Mouse (Mus musculus): ENCODE data around the gene Slf2. TPM values are rescaled to one million over a fixed set of nuclear protein-coding genes. Genes with fewer than 3 reads are reported as not detected.
A peak's percentile ranks its signal among the peaks of the same experiment; 100 is the strongest.

Gene Slf2
- total and polyA plus RNA-seq, 2 experiments: 7.9 to 15.1 TPM

- Histone ChIP-seq H3K9ac (ENCODE audit: low read depth, low read length) (no peak overlapping the region), H3K27ac (replicated peaks; ENCODE audit: insufficient read depth, low read depth, low read length) (no peak overlapping the region), H3K79me2 (ENCODE audit: control insufficient read depth, insufficient read depth, low read length) (peaks cover 4% of the 10 kb centered on the region; the same call in 1 of the 2 replicates), H3K4me3 (ENCODE audit: insufficient read depth, low read depth, low read length) (no peak overlapping the region), H3K4me1 (ENCODE audit: control insufficient read depth, insufficient read depth, low read length) (peaks cover 2% of the 10 kb centered on the region; the same call in 1 of the 2 replicates), H3K27me3 (ENCODE audit: control insufficient read depth, insufficient read depth, low read length) (no peaks in the 10 kb centered on the region), H3K36me3 (ENCODE audit: control insufficient read depth, insufficient read depth, low read length) (no peaks in the 10 kb centered on the region)
- no peak for DNase-seq (ENCODE audit: extremely low read depth, low read depth, low spot score)
- TF ChIP-seq POLR2A (IDR thresholded peaks at IDR 0.05; ENCODE audit: extremely low read depth, insufficient read depth, low read length): no peak
- TF ChIP-seq CTCF (IDR thresholded peaks at IDR 0.05; ENCODE audit: low read depth, low read length): no peak
- 53% methylated on average over 1 of the region's 1 CpGs for WGBS
Measured at GRCm38 (mm10) chr19:44927250-44927649, 3.7 kb upstream of the Slf2 start.

DNA sequence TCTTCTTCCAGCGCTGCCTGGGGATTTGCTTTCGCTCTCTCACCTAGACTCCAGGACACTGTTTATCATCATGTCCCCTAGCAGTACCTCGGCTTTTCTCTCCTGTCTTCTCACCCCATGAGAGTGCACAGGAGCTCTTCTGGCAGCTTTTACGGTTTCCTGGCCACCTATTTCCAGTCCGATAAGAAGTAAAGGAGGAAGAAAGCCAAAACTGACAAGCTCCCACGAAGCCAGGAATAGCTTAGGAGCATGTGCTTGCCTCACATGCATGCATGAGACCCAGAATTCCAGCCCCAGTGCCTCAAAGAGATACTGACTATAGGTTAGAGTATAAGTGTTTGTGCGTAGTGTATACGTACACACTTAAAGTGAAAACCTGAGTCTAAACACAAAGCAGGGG is 2.8 kb upstream of the Slf2 start:
- no peak overlapping the region for H3K27ac ChIP-seq (replicated peaks; ENCODE audit: insufficient read depth, low read depth, low read length)
- no peaks in the 10 kb centered on the region for H3K27me3 ChIP-seq (ENCODE audit: control insufficient read depth, insufficient read depth, low read length)
- no peak overlapping the region for H3K9ac ChIP-seq (ENCODE audit: low read depth, low read length)
- no peak for DNase-seq (ENCODE audit: extremely low read depth, low read depth, low spot score)
- no peaks in the 10 kb centered on the region for H3K36me3 ChIP-seq (ENCODE audit: control insufficient read depth, insufficient read depth, low read length)
- peaks cover 2% of the 10 kb centered on the region; the same call in 1 of the 2 replicates for H3K4me1 ChIP-seq (ENCODE audit: control insufficient read depth, insufficient read depth, low read length)
- H3K4me3 ChIP-seq (ENCODE audit: insufficient read depth, low read depth, low read length): no peak overlapping the region
- WGBS: 67% methylated on average over 8 of the region's 8 CpGs
- no peak for TF ChIP-seq POLR2A (IDR thresholded peaks at IDR 0.05; ENCODE audit: extremely low read depth, insufficient read depth, low read length)
- TF ChIP-seq CTCF (IDR thresholded peaks at IDR 0.05; ENCODE audit: low read depth, low read length): no peak
- H3K79me2 ChIP-seq (ENCODE audit: control insufficient read depth, insufficient read depth, low read length): peaks cover 4% of the 10 kb centered on the region; the same call in 1 of the 2 replicates

DNA sequence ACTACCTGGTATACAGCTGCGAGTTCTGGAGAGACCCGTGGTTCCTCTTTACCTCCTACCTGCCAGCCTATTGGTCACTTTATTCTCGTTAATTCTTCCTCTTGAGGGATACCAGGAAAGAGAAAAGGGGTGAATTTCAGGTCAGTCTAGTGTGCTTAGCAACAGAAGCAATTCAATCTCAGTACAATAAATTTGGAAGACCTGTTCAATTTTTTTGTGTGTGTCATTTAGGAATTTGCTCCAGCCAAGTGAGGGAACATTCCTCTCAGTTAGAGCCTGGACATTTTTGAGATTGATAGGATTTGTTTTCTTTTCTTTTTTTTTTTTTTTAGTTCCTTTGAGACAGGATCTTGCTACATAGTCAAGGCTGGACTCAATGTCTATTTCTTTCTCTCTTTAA is 1.7 kb upstream of the Slf2 start:
- TF ChIP-seq CTCF (IDR thresholded peaks at IDR 0.05; ENCODE audit: low read depth, low read length) (no peak), POLR2A (IDR thresholded peaks at IDR 0.05; ENCODE audit: extremely low read depth, insufficient read depth, low read length) (no peak)
- no peaks in the 10 kb centered on the region for H3K27me3 ChIP-seq (ENCODE audit: control insufficient read depth, insufficient read depth, low read length)
- H3K36me3 ChIP-seq (ENCODE audit: control insufficient read depth, insufficient read depth, low read length): no peaks in the 10 kb centered on the region; the same call in 1 of the 2 replicates
- peaks cover 4% of the 10 kb centered on the region; the same call in 1 of the 2 replicates for H3K79me2 ChIP-seq (ENCODE audit: control insufficient read depth, insufficient read depth, low read length)
- H3K4me1 ChIP-seq (ENCODE audit: control insufficient read depth, insufficient read depth, low read length): peaks cover 4% of the 10 kb centered on the region; the same call in 1 of the 2 replicates
- 67% methylated on average over 3 of the region's 3 CpGs for WGBS
- H3K27ac ChIP-seq (replicated peaks; ENCODE audit: insufficient read depth, low read depth, low read length): no peak overlapping the region
- H3K4me3 ChIP-seq (ENCODE audit: insufficient read depth, low read depth, low read length): no peak overlapping the region
- no peak for DNase-seq (ENCODE audit: extremely low read depth, low read depth, low spot score)
- no peak overlapping the region for H3K9ac ChIP-seq (ENCODE audit: low read depth, low read length)

- H3K9ac ChIP-seq (ENCODE audit: low read depth, low read length): no peak overlapping the region
- WGBS: 71% methylated on average over 10 of the region's 10 CpGs
- peaks cover 4% of the 10 kb centered on the region; the same call in 1 of the 2 replicates for H3K4me1 ChIP-seq (ENCODE audit: control insufficient read depth, insufficient read depth, low read length)
- no peak for DNase-seq (ENCODE audit: extremely low read depth, low read depth, low spot score)
- no peak overlapping the region for H3K4me3 ChIP-seq (ENCODE audit: insufficient read depth, low read depth, low read length)
- TF ChIP-seq CTCF (IDR thresholded peaks at IDR 0.05; ENCODE audit: low read depth, low read length) (no peak), POLR2A (IDR thresholded peaks at IDR 0.05; ENCODE audit: extremely low read depth, insufficient read depth, low read length) (no peak)
- H3K36me3 ChIP-seq (ENCODE audit: control insufficient read depth, insufficient read depth, low read length): no peaks in the 10 kb centered on the region; the same call in 1 of the 2 replicates
- peaks cover 4% of the 10 kb centered on the region; the same call in 1 of the 2 replicates for H3K79me2 ChIP-seq (ENCODE audit: control insufficient read depth, insufficient read depth, low read length)
- H3K27ac ChIP-seq (replicated peaks; ENCODE audit: insufficient read depth, low read depth, low read length): peak overlapping the region; percentile 31; the same call in 1 of the 2 replicates
- H3K27me3 ChIP-seq (ENCODE audit: control insufficient read depth, insufficient read depth, low read length): no peaks in the 10 kb centered on the region
Measured at GRCm38 (mm10) chr19:44929663-44930062, 1.3 kb upstream of the Slf2 start.

- 45% methylated on average over 2 of the region's 2 CpGs for WGBS
- Histone ChIP-seq H3K36me3 (ENCODE audit: control insufficient read depth, insufficient read depth, low read length) (peaks cover 2% of the 10 kb centered on the region), H3K4me3 (ENCODE audit: insufficient read depth, low read depth, low read length) (no peak overlapping the region), H3K27me3 (ENCODE audit: control insufficient read depth, insufficient read depth, low read length) (no peaks in the 10 kb centered on the region), H3K9ac (ENCODE audit: low read depth, low read length) (no peak overlapping the region), H3K4me1 (ENCODE audit: control insufficient read depth, insufficient read depth, low read length) (peaks cover 4% of the 10 kb centered on the region; the same call in 1 of the 2 replicates), H3K27ac (replicated peaks; ENCODE audit: insufficient read depth, low read depth, low read length) (peak overlapping the region; percentile 71; the same call in 1 of the 2 replicates), H3K79me2 (ENCODE audit: control insufficient read depth, insufficient read depth, low read length) (peaks cover 4% of the 10 kb centered on the region; the same call in 1 of the 2 replicates)
- DNase-seq (ENCODE audit: extremely low read depth, low read depth, low spot score): no peak
- TF ChIP-seq POLR2A (IDR thresholded peaks at IDR 0.05; ENCODE audit: extremely low read depth, insufficient read depth, low read length) (no peak), CTCF (IDR thresholded peaks at IDR 0.05; ENCODE audit: low read depth, low read length) (no peak)
Measured at GRCm38 (mm10) chr19:44930122-44930521, 829 bp upstream of the Slf2 start.

DNA sequence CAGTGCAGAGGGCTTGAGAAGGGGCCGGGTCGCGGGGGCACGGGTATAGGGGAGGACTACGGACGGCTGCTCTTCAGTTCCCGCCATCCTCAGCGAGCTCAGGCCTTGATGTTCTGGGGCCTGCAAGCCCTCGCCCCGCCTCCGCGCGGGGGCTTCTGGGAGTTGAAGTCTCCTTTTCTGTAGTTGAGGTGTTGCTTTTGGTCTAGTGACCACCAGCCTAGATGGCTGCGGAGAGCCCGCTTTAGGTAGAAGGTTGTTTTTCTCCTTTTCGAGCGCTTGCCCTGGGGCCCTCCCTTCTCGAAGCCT is 456 bp downstream of the Slf2 start:
- under 1% methylated on average over 18 of the region's 18 CpGs for WGBS
- peaks cover 4% of the 10 kb centered on the region; the same call in 1 of the 2 replicates for H3K79me2 ChIP-seq (ENCODE audit: control insufficient read depth, insufficient read depth, low read length)
- H3K4me1 ChIP-seq (ENCODE audit: control insufficient read depth, insufficient read depth, low read length): peaks cover 4% of the 10 kb centered on the region; the same call in 1 of the 2 replicates
- H3K27ac ChIP-seq (replicated peaks; ENCODE audit: insufficient read depth, low read depth, low read length): peak overlapping the region; percentile 52
- H3K27me3 ChIP-seq (ENCODE audit: control insufficient read depth, insufficient read depth, low read length): no peaks in the 10 kb centered on the region
- peak overlapping the region; percentile 86 for H3K4me3 ChIP-seq (ENCODE audit: insufficient read depth, low read depth, low read length)
- DNase-seq (ENCODE audit: extremely low read depth, low read depth, low spot score): peak; percentile 66
- H3K36me3 ChIP-seq (ENCODE audit: control insufficient read depth, insufficient read depth, low read length): peaks cover 9% of the 10 kb centered on the region
- TF ChIP-seq POLR2A (IDR thresholded peaks at IDR 0.05; ENCODE audit: extremely low read depth, insufficient read depth, low read length) (no peak), CTCF (IDR thresholded peaks at IDR 0.05; ENCODE audit: low read depth, low read length) (no peak)
- H3K9ac ChIP-seq (ENCODE audit: low read depth, low read length): peak overlapping the region; percentile 80
